ENCODE assay signal across 18 mouse cellular contexts in the genomic region with DNA sequence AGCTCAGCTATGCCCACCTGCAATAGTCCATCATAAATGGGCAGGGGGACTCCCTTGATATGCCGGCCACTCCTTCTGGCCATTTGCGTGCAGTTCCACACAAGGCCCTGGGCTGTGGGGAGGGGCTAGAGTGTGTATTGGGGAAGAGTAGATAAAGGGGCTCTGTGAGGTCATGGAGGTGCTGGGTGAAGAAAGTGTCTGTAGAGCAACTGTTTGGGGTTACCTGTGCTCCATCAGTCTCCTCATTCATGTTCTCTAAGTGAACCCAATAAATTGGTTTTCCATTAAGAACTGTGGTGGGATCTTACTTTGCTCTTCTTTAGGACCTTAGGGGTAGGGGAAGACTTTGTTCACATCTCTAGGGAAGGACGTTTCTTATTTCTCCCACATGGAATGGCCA. TPM values are rescaled to one million over a fixed set of nuclear protein-coding genes. Genes with fewer than 3 reads are reported as not detected.
"Had no signal": no experiment of that assay in that cellular context is flagged by ENCODE, and none has a peak within 500 bp of the region (broad histone marks: within the 10 kb centered on the region; RNA-seq: fewer than 3 reads in every experiment).

A gene (minus strand): TSS at position 101 of the 400 bp plus-strand sequence.

- H3K27me3 ChIP-seq: kidney, embryonic 15.5 days; liver, embryonic 13.5 days; midbrain, embryonic 13.5 days; neural tube, embryonic 13.5 days; stomach, embryonic 15.5 days had no signal

- H3K27ac ChIP-seq: kidney, embryonic 15.5 days; left cerebral cortex, adult 2 months; liver, embryonic 13.5 days; midbrain, embryonic 10.5 days; midbrain, embryonic 13.5 days; neural tube, embryonic 13.5 days; stomach, embryonic 15.5 days had no signal

- DNase-seq: kidney, adult 8-10 months; kidney, postnatal 10 days; kidney, postnatal 36 days; layer of hippocampus, postnatal 36 days; liver, embryonic 13.5 days; lung, embryonic 14.5 days; lung, postnatal 10 days; lung, postnatal 36 days; thymus, postnatal 25 days had no signal

- H3K9ac ChIP-seq: kidney, embryonic 15.5 days; liver, embryonic 13.5 days; lung, embryonic 14.5 days; midbrain, embryonic 13.5 days; neural tube, embryonic 13.5 days; stomach, embryonic 15.5 days had no signal

- H3K4me1 ChIP-seq: kidney, embryonic 15.5 days; liver, embryonic 13.5 days; midbrain, embryonic 10.5 days; midbrain, embryonic 13.5 days; neural tube, embryonic 13.5 days; stomach, embryonic 15.5 days had no signal

- H3K36me3 ChIP-seq: kidney, embryonic 15.5 days; liver, embryonic 13.5 days; midbrain, embryonic 10.5 days; midbrain, embryonic 13.5 days; neural tube, embryonic 13.5 days; stomach, embryonic 15.5 days had no signal

- H3K4me3 ChIP-seq: kidney, embryonic 15.5 days; left cerebral cortex, adult 2 months; liver, embryonic 13.5 days; megakaryocyte, embryonic 14.5 days; midbrain, embryonic 10.5 days; midbrain, embryonic 13.5 days; myocyte; neural tube, embryonic 13.5 days; stomach, embryonic 15.5 days had no signal

RNA-seq across cellular contexts. Expression of the gene that starts here (rescaled TPM):
- polyA plus RNA-seq: midbrain, embryonic 13.5 days; midbrain, embryonic 16.5 days had no signal
